14 mouse cellular contexts compared by ENCODE assay signal in genomic region chr1:78309280-78309679, GRCm38 (mm10). TPM values are rescaled to one million over a fixed set of nuclear protein-coding genes. Genes with fewer than 3 reads are reported as not detected.
DNase-seq lines count a peak whose midpoint lies in the region; ATAC-seq and TF ChIP-seq lines count a peak whose summit lies in the region.
"Had no signal": no experiment of that assay in that cellular context is flagged by ENCODE, and none has a peak within 500 bp of the region (broad histone marks: within the 10 kb centered on the region; RNA-seq: fewer than 3 reads in every experiment).

No protein-coding gene starts in this region.

- no peak for ATAC-seq in neural tube, embryonic 12.5 days (ENCODE audit: low FRiP score, low read depth)
- ATAC-seq in neural tube, embryonic 15.5 days (ENCODE audit: low FRiP score): no peak
- ATAC-seq in kidney, postnatal 0 days (replicated peaks; ENCODE audit: low FRiP score, low read depth): no peak

- H3K36me3 ChIP-seq in neural tube, embryonic 12.5 days: no peaks in the 10 kb centered on the region
- H3K36me3 ChIP-seq in neural tube, embryonic 15.5 days: no peaks in the 10 kb centered on the region
- H3K36me3 ChIP-seq in kidney, postnatal 0 days (ENCODE audit: insufficient read depth, low read length): no peaks in the 10 kb centered on the region
- H3K36me3 ChIP-seq: G1E; liver, embryonic 13.5 days had no signal

- H3K27me3 ChIP-seq in neural tube, embryonic 12.5 days (replicated peaks): peaks cover 35% of the 10 kb centered on the region
- peaks cover 32% of the 10 kb centered on the region for H3K27me3 ChIP-seq in neural tube, embryonic 15.5 days (replicated peaks)
- H3K27me3 ChIP-seq in kidney, postnatal 0 days (ENCODE audit: insufficient read depth, low read length): peaks cover 14% of the 10 kb centered on the region; the same call in 1 of the 2 replicates

- peaks cover 24% of the 10 kb centered on the region for H3K4me1 ChIP-seq in neural tube, embryonic 12.5 days
- H3K4me1 ChIP-seq in neural tube, embryonic 15.5 days: peaks cover 20% of the 10 kb centered on the region
- H3K4me1 ChIP-seq in kidney, postnatal 0 days (replicated peaks; ENCODE audit: insufficient read depth, low read length): peaks cover 2% of the 10 kb centered on the region; the same call in 1 of the 2 replicates

- no peak overlapping the region for H3K27ac ChIP-seq in neural tube, embryonic 12.5 days
- H3K27ac ChIP-seq in neural tube, embryonic 15.5 days (replicated peaks): no peak overlapping the region
- no peak overlapping the region for H3K27ac ChIP-seq in kidney, postnatal 0 days
- H3K27ac ChIP-seq: hindbrain, embryonic 14.5 days; liver, embryonic 13.5 days had no signal

- no peak overlapping the region for H3K4me3 ChIP-seq in neural tube, embryonic 12.5 days
- no peak overlapping the region for H3K4me3 ChIP-seq in neural tube, embryonic 15.5 days (replicated peaks)
- no peak overlapping the region for H3K4me3 ChIP-seq in kidney, postnatal 0 days (replicated peaks; ENCODE audit: low read depth, low read length)

- TF ChIP-seq CTCF in kidney, postnatal 0 days (IDR thresholded peaks at IDR 0.05; ENCODE audit: low read depth): no peak

- 3% methylated on average over 9 of the region's 9 CpGs for WGBS in neural tube, embryonic 12.5 days
- 12% methylated on average over 9 of the region's 9 CpGs for WGBS in neural tube, embryonic 15.5 days
- 5% methylated on average over 9 of the region's 9 CpGs for WGBS in kidney, postnatal 0 days

- H3K9ac ChIP-seq in neural tube, embryonic 12.5 days: no peak overlapping the region
- H3K9ac ChIP-seq in neural tube, embryonic 15.5 days (replicated peaks): no peak overlapping the region
- no peak overlapping the region for H3K9ac ChIP-seq in kidney, postnatal 0 days (ENCODE audit: low read depth, low read length)
- H3K9ac ChIP-seq: liver, embryonic 13.5 days had no signal

- peak; percentile 36 for DNase-seq in cerebellum, adult 11-12 months
- no peak for DNase-seq in cerebellum, adult 8-10 months
- DNase-seq in kidney, postnatal 0 days (ENCODE audit: low spot score): no peak
- DNase-seq in yolk sac, embryonic 10.5 days (ENCODE audit: low spot score): peak; percentile 66
- DNase-seq in heart, adult 18-20 months: no peak
- DNase-seq in frontal cortex, postnatal 25 days (ENCODE audit: low spot score in 2 of 2): no peak
- DNase-seq: adrenal gland, adult 2 months; heart, adult 11 months; liver, embryonic 13.5 days had no signal

- no peaks in the 10 kb centered on the region for H3K9me3 ChIP-seq in neural tube, embryonic 12.5 days
- no peaks in the 10 kb centered on the region for H3K9me3 ChIP-seq in neural tube, embryonic 15.5 days (replicated peaks)
- H3K9me3 ChIP-seq in kidney, postnatal 0 days (replicated peaks; ENCODE audit: low read length): no peaks in the 10 kb centered on the region
- H3K9me3 ChIP-seq: liver, embryonic 13.5 days had no signal

- H3K4me2 ChIP-seq in neural tube, embryonic 12.5 days (replicated peaks): peak overlapping the region; percentile 94; the same call in 1 of the 2 replicates
- no peak overlapping the region for H3K4me2 ChIP-seq in neural tube, embryonic 15.5 days
- H3K4me2 ChIP-seq in kidney, postnatal 0 days (ENCODE audit: low read length): peak overlapping the region; percentile 91

RNA-seq across cellular contexts. Expression of gene Sgpp2, which starts 0.9 kb away (rescaled TPM):
- polyA plus RNA-seq in neural tube, embryonic 12.5 days (2016; fragmentation: Nextera tagmentation; extraction: Ambion mirVana): 1.2 and 2.1 TPM in 2 replicates
- polyA plus RNA-seq in neural tube, embryonic 15.5 days (2015; fragmentation: Nextera tagmentation; extraction: Ambion mirVana): 1.8 and 4.3 TPM in 2 replicates
- polyA plus RNA-seq in kidney, postnatal 0 days (2015; fragmentation: Nextera tagmentation; extraction: Ambion mirVana): 16.0 and 18.8 TPM in 2 replicates
- under 1 TPM in 1 of 2 experiments, not detected in 1; 0.05 TPM for total RNA-seq in heart, adult 18-20 months (2021)
- total RNA-seq: megakaryocyte, adult 5-6 weeks had no signal
- polyA plus RNA-seq: G1E had no signal

Comparison
In these comparisons a context has a peak if more than half of its experiments do, and no peak if none do; other contexts are left out.
1. DNase-seq: peak in cerebellum, adult 11-12 months (single experiment) and yolk sac, embryonic 10.5 days (single experiment); none in cerebellum, adult 8-10 months (single experiment), kidney, postnatal 0 days (single experiment), heart, adult 18-20 months (0 of 2) and frontal cortex, postnatal 25 days (0 of 2).